Mouse (Mus musculus): ENCODE results near the gene Prkd2.
A peak's percentile ranks its signal among the peaks of the same experiment; 100 is the strongest.

Prkd2 gene

GRCm38 (mm10) chr7:16826571-16826970 is 16.1 kb upstream of the Prkd2 start:
- no peak for DNase-seq (ENCODE audit: low spot score in 2 of 2)

- DNase-seq (ENCODE audit: low spot score in 2 of 2): no peak
Observed at GRCm38 (mm10) chr7:16827274-16827673, 15.4 kb upstream of the Prkd2 start.

GRCm38 (mm10) chr7:16830449-16830848 is 12.3 kb upstream of the Prkd2 start:
- DNase-seq (ENCODE audit: low spot score in 2 of 2): no peak

- DNase-seq (ENCODE audit: low spot score in 2 of 2): no peak
Observed at GRCm38 (mm10) chr7:16837916-16838803, 4.5 kb upstream of the Prkd2 start.

- no peak for DNase-seq (ENCODE audit: low spot score in 2 of 2)
Observed at GRCm38 (mm10) chr7:16838804-16839426, 3.8 kb upstream of the Prkd2 start.

GRCm38 (mm10) chr7:16839427-16840108 is 3.1 kb upstream of the Prkd2 start:
- DNase-seq (ENCODE audit: low spot score in 2 of 2): no peak

GRCm38 (mm10) chr7:16840109-16840491 is 2.6 kb upstream of the Prkd2 start:
- DNase-seq (ENCODE audit: low spot score in 2 of 2): no peak

GRCm38 (mm10) chr7:16841078-16841477 is 1.6 kb upstream of the Prkd2 start:
- no peak for DNase-seq (ENCODE audit: low spot score in 2 of 2)

- DNase-seq (ENCODE audit: low spot score in 2 of 2): peak; percentile 46 to 73
Observed at GRCm38 (mm10) chr7:16841561-16842560, 841 bp upstream of the Prkd2 start.

- DNase-seq (ENCODE audit: low spot score in 2 of 2): peak; percentile 64 to 65
Observed at GRCm38 (mm10) chr7:16843441-16844171, 904 bp downstream of the Prkd2 start.

- DNase-seq (ENCODE audit: low spot score in 2 of 2): no peak
Observed at GRCm38 (mm10) chr7:16844696-16845071, 2.0 kb downstream of the Prkd2 start.

GRCm38 (mm10) chr7:16845072-16845819 is 2.5 kb downstream of the Prkd2 start:
- peak; percentile 57 to 59 for DNase-seq (ENCODE audit: low spot score in 2 of 2)

GRCm38 (mm10) chr7:16845820-16846167 is 3.1 kb downstream of the Prkd2 start:
- no peak for DNase-seq (ENCODE audit: low spot score in 2 of 2)

- DNase-seq (ENCODE audit: low spot score in 2 of 2): no peak
Observed at GRCm38 (mm10) chr7:16846775-16847174, 4.1 kb downstream of the Prkd2 start.

- DNase-seq (ENCODE audit: low spot score in 2 of 2): no peak
Observed at GRCm38 (mm10) chr7:16847507-16847906, 4.8 kb downstream of the Prkd2 start.

- peak in 1 of 2 experiments; percentile 64 for DNase-seq (ENCODE audit: low spot score in 2 of 2)
Observed at GRCm38 (mm10) chr7:16848579-16848978, 5.9 kb downstream of the Prkd2 start.

- no peak for DNase-seq (ENCODE audit: low spot score in 2 of 2)
Observed at GRCm38 (mm10) chr7:16851636-16852035, 8.9 kb downstream of the Prkd2 start.

GRCm38 (mm10) chr7:16853302-16853831 is 10.7 kb downstream of the Prkd2 start:
- DNase-seq (ENCODE audit: low spot score in 2 of 2): no peak

- DNase-seq (ENCODE audit: low spot score in 2 of 2): peak in 1 of 2 experiments; percentile 74
Observed at GRCm38 (mm10) chr7:16858336-16858735, 15.6 kb downstream of the Prkd2 start.

All from spleen, postnatal 10 days (tissue).